ENCODE assay signal across 10 mouse cellular contexts in genomic region chr1:74239162-74239561, GRCm38 (mm10). TPM values are rescaled to one million over a fixed set of nuclear protein-coding genes. Genes with fewer than 3 reads are reported as not detected.
DNase-seq lines count a peak whose midpoint lies in the region; ATAC-seq and TF ChIP-seq lines count a peak whose summit lies in the region.
"Had no signal": no experiment of that assay in that cellular context is flagged by ENCODE, and none has a peak within 500 bp of the region (broad histone marks: within the 10 kb centered on the region; RNA-seq: fewer than 3 reads in every experiment).

No protein-coding gene starts in this region.

- no peaks in the 10 kb centered on the region for H3K27me3 ChIP-seq in erythroblast, embryonic 14.5 days (ENCODE audit: control insufficient read depth)
- H3K27me3 ChIP-seq in midbrain, embryonic 10.5 days (ENCODE audit: low read depth, poor library complexity, severe bottlenecking), result no peaks in the 10 kb centered on the region
- no peaks in the 10 kb centered on the region for H3K27me3 ChIP-seq in midbrain, embryonic 11.5 days (ENCODE audit: control insufficient read depth, insufficient read depth, low read length)
- H3K27me3 ChIP-seq in limb, embryonic 14.5 days (ENCODE audit: control insufficient read depth, insufficient read depth, low read length), result no peaks in the 10 kb centered on the region
- no peaks in the 10 kb centered on the region for H3K27me3 ChIP-seq in stomach, embryonic 15.5 days (replicated peaks)

- TF ChIP-seq POLR2A in limb, embryonic 14.5 days (IDR thresholded peaks at IDR 0.05; ENCODE audit: borderline replicate concordance, extremely low read depth, insufficient read depth, insufficient read length), result no peak

- H3K27ac ChIP-seq in midbrain, embryonic 10.5 days (replicated peaks), result no peak overlapping the region
- no peak overlapping the region for H3K27ac ChIP-seq in midbrain, embryonic 11.5 days (ENCODE audit: low read depth, low read length)
- 0 out of 2 replicates have a peak overlapping the region, but pooled peaks have one; percentile 19 for H3K27ac ChIP-seq in limb, embryonic 14.5 days (replicated peaks; ENCODE audit: low read depth, low read length)
- peak overlapping the region; percentile 77; the same call in 1 of the 2 replicates for H3K27ac ChIP-seq in stomach, embryonic 15.5 days

- DNase-seq in midbrain, embryonic 10.5 days (ENCODE audit: low spot score), result no peak
- no peak for DNase-seq in midbrain, embryonic 11.5 days (ENCODE audit: low spot score, missing footprints)
- no peak for DNase-seq in limb, embryonic 14.5 days (ENCODE audit: low spot score)
- no peak for DNase-seq in testis, postnatal 10 days (ENCODE audit: low spot score)
- no peak for DNase-seq in right cerebral cortex, adult 2 months (ENCODE audit: low spot score in 2 of 2)

- 79% methylated on average over 7 of the region's 7 CpGs for WGBS in midbrain, embryonic 10.5 days
- 71% methylated on average over 7 of the region's 7 CpGs for WGBS in midbrain, embryonic 11.5 days
- WGBS in limb, embryonic 14.5 days, result 61% methylated on average over 7 of the region's 7 CpGs
- 34% methylated on average over 7 of the region's 7 CpGs for WGBS in stomach, embryonic 15.5 days

- peaks cover 22% of the 10 kb centered on the region for H3K36me3 ChIP-seq in erythroblast, embryonic 14.5 days (ENCODE audit: control insufficient read depth)
- H3K36me3 ChIP-seq in midbrain, embryonic 10.5 days, result peaks cover 15% of the 10 kb centered on the region; the same call in 1 of the 2 replicates
- no peaks in the 10 kb centered on the region for H3K36me3 ChIP-seq in midbrain, embryonic 11.5 days (ENCODE audit: control insufficient read depth, insufficient read depth, low read length)
- H3K36me3 ChIP-seq in limb, embryonic 14.5 days (ENCODE audit: control insufficient read depth, insufficient read depth, low read length), result peaks cover 4% of the 10 kb centered on the region; the same call in 1 of the 2 replicates
- H3K36me3 ChIP-seq in stomach, embryonic 15.5 days, result no peaks in the 10 kb centered on the region

- H3K4me2 ChIP-seq in midbrain, embryonic 11.5 days, result no peak overlapping the region
- peak overlapping the region; percentile 21; the same call in 1 of the 2 replicates for H3K4me2 ChIP-seq in limb, embryonic 14.5 days (replicated peaks; ENCODE audit: low read depth, low read length, severe bottlenecking)
- H3K4me2 ChIP-seq in stomach, embryonic 15.5 days, result peak overlapping the region; percentile 78

- H3K4me3 ChIP-seq in erythroblast, embryonic 14.5 days (replicated peaks), result peak overlapping the region; percentile 99
- peak overlapping the region; percentile 14; the same call in 1 of the 2 replicates for H3K4me3 ChIP-seq in midbrain, embryonic 10.5 days
- H3K4me3 ChIP-seq in midbrain, embryonic 11.5 days (ENCODE audit: low read depth, low read length), result no peak overlapping the region
- no peak overlapping the region for H3K4me3 ChIP-seq in limb, embryonic 14.5 days (replicated peaks; ENCODE audit: low read length)
- peak overlapping the region; percentile 1 for H3K4me3 ChIP-seq in stomach, embryonic 15.5 days (replicated peaks)

- no peak overlapping the region for H3K9ac ChIP-seq in midbrain, embryonic 11.5 days (ENCODE audit: low read length)
- H3K9ac ChIP-seq in limb, embryonic 14.5 days (ENCODE audit: low read depth, low read length, severe bottlenecking), result no peak overlapping the region
- no peak overlapping the region for H3K9ac ChIP-seq in stomach, embryonic 15.5 days

- peaks cover 56% of the 10 kb centered on the region for H3K4me1 ChIP-seq in erythroblast, embryonic 14.5 days (ENCODE audit: control insufficient read depth)
- H3K4me1 ChIP-seq in midbrain, embryonic 10.5 days, result peaks cover 29% of the 10 kb centered on the region
- H3K4me1 ChIP-seq in midbrain, embryonic 11.5 days (ENCODE audit: control insufficient read depth, insufficient read depth, low read length), result peaks cover 23% of the 10 kb centered on the region
- peaks cover 20% of the 10 kb centered on the region for H3K4me1 ChIP-seq in limb, embryonic 14.5 days (ENCODE audit: control insufficient read depth, insufficient read depth, low read length)
- peaks cover 32% of the 10 kb centered on the region for H3K4me1 ChIP-seq in stomach, embryonic 15.5 days

- H3K9me3 ChIP-seq in erythroblast, embryonic 14.5 days (ENCODE audit: control insufficient read depth, low read length), result no peaks in the 10 kb centered on the region
- H3K9me3 ChIP-seq in midbrain, embryonic 10.5 days (replicated peaks), result no peaks in the 10 kb centered on the region
- H3K9me3 ChIP-seq in midbrain, embryonic 11.5 days (ENCODE audit: control insufficient read depth, low read length), result no peaks in the 10 kb centered on the region
- H3K9me3 ChIP-seq in limb, embryonic 14.5 days (ENCODE audit: control insufficient read depth, low read length), result no peaks in the 10 kb centered on the region
- no peaks in the 10 kb centered on the region for H3K9me3 ChIP-seq in stomach, embryonic 15.5 days

- no peak for ATAC-seq in erythroblast, adult 5-6 weeks (replicated peaks; ENCODE audit: low FRiP score, poor library complexity, severe bottlenecking)
- no peak for ATAC-seq in midbrain, embryonic 11.5 days (ENCODE audit: low FRiP score)
- no peak for ATAC-seq in limb, embryonic 14.5 days (ENCODE audit: low FRiP score, low read depth)
- ATAC-seq in stomach, embryonic 15.5 days (ENCODE audit: insufficient read depth, low FRiP score, low read depth), result no peak

RNA-seq across cellular contexts. Expression of gene Arpc2, which starts 3.3 kb away (rescaled TPM):
- 6.5 and 7.8 TPM in 2 replicates for polyA plus RNA-seq in erythroblast, embryonic 14.5 days (2012)
- total RNA-seq in erythroblast, adult 5-6 weeks (2015; ENCODE audit: low replicate concordance), result 283 and 297 TPM in 2 replicates
- 147 and 152 TPM in 2 replicates for total RNA-seq in erythroblast, adult 5-6 weeks (2017; ENCODE audit: low replicate concordance)
- polyA plus RNA-seq in midbrain, embryonic 10.5 days (2016; fragmentation: Nextera tagmentation; extraction: Ambion mirVana), result 353 and 368 TPM in 2 replicates
- polyA plus RNA-seq in midbrain, embryonic 11.5 days (2014; fragmentation: Nextera tagmentation; extraction: Ambion mirVana), result 316 and 328 TPM in 2 replicates
- 193 and 230 TPM in 2 replicates for polyA plus RNA-seq in limb, embryonic 14.5 days (2012; rRNA removed)
- polyA plus RNA-seq in limb, embryonic 14.5 days (2014; fragmentation: Nextera tagmentation; extraction: Ambion mirVana), result 344 and 345 TPM in 2 replicates
- polyA plus RNA-seq in stomach, embryonic 15.5 days (2015; fragmentation: Nextera tagmentation; extraction: Ambion mirVana), result 493 and 505 TPM in 2 replicates

RNA-seq across cellular contexts. Expression of gene Gpbar1, which starts 39.2 kb away (rescaled TPM):
- not detected in 2 replicates for polyA plus RNA-seq in erythroblast, embryonic 14.5 days (2012)
- total RNA-seq in erythroblast, adult 5-6 weeks (2015; ENCODE audit: low replicate concordance), result not detected in 2 replicates
- total RNA-seq in erythroblast, adult 5-6 weeks (2017; ENCODE audit: low replicate concordance), result not detected in 2 replicates
- 0.25 TPM in 2 replicates for polyA plus RNA-seq in midbrain, embryonic 10.5 days (2016; fragmentation: Nextera tagmentation; extraction: Ambion mirVana)
- polyA plus RNA-seq in midbrain, embryonic 11.5 days (2014; fragmentation: Nextera tagmentation; extraction: Ambion mirVana), result 0.15 TPM in 1 of 2 replicates, not detected in the other
- polyA plus RNA-seq in limb, embryonic 14.5 days (2012; rRNA removed), result not detected in 2 replicates
- polyA plus RNA-seq in limb, embryonic 14.5 days (2014; fragmentation: Nextera tagmentation; extraction: Ambion mirVana), result 0.25 and 0.34 TPM in 2 replicates
- 1.1 and 1.3 TPM in 2 replicates for polyA plus RNA-seq in stomach, embryonic 15.5 days (2015; fragmentation: Nextera tagmentation; extraction: Ambion mirVana)

RNA-seq across cellular contexts. Expression of gene Cxcr1, which starts 44.7 kb away (rescaled TPM):
- not detected in 2 replicates for polyA plus RNA-seq in erythroblast, embryonic 14.5 days (2012)
- total RNA-seq in erythroblast, adult 5-6 weeks (2015; ENCODE audit: low replicate concordance), result not detected in 2 replicates
- total RNA-seq in erythroblast, adult 5-6 weeks (2017; ENCODE audit: low replicate concordance), result not detected in 2 replicates
- polyA plus RNA-seq in midbrain, embryonic 10.5 days (2016; fragmentation: Nextera tagmentation; extraction: Ambion mirVana), result not detected in 2 replicates
- not detected in 2 replicates for polyA plus RNA-seq in midbrain, embryonic 11.5 days (2014; fragmentation: Nextera tagmentation; extraction: Ambion mirVana)
- not detected in 2 replicates for polyA plus RNA-seq in limb, embryonic 14.5 days (2012; rRNA removed)
- polyA plus RNA-seq in limb, embryonic 14.5 days (2014; fragmentation: Nextera tagmentation; extraction: Ambion mirVana), result not detected in 2 replicates
- polyA plus RNA-seq in stomach, embryonic 15.5 days (2015; fragmentation: Nextera tagmentation; extraction: Ambion mirVana), result not detected in 2 replicates
- polyA plus RNA-seq: embryonic facial prominence, embryonic 11.5 days; neural tube, embryonic 11.5 days had no signal

RNA-seq across cellular contexts. Expression of gene Aamp, which starts 45.4 kb away (rescaled TPM):
- 12.2 and 15.5 TPM in 2 replicates for polyA plus RNA-seq in erythroblast, embryonic 14.5 days (2012)
- 4.6 and 10.4 TPM in 2 replicates for total RNA-seq in erythroblast, adult 5-6 weeks (2015; ENCODE audit: low replicate concordance)
- 15.3 and 27.6 TPM in 2 replicates for total RNA-seq in erythroblast, adult 5-6 weeks (2017; ENCODE audit: low replicate concordance)
- 241 and 246 TPM in 2 replicates for polyA plus RNA-seq in midbrain, embryonic 10.5 days (2016; fragmentation: Nextera tagmentation; extraction: Ambion mirVana)
- 175 and 186 TPM in 2 replicates for polyA plus RNA-seq in midbrain, embryonic 11.5 days (2014; fragmentation: Nextera tagmentation; extraction: Ambion mirVana)
- polyA plus RNA-seq in limb, embryonic 14.5 days (2012; rRNA removed), result 174 and 181 TPM in 2 replicates
- polyA plus RNA-seq in limb, embryonic 14.5 days (2014; fragmentation: Nextera tagmentation; extraction: Ambion mirVana), result 228 and 238 TPM in 2 replicates
- 229 and 235 TPM in 2 replicates for polyA plus RNA-seq in stomach, embryonic 15.5 days (2015; fragmentation: Nextera tagmentation; extraction: Ambion mirVana)

RNA-seq across cellular contexts. Expression of gene Pnkd, which starts 45.6 kb away (rescaled TPM):
- 10.0 and 10.9 TPM in 2 replicates for polyA plus RNA-seq in erythroblast, embryonic 14.5 days (2012)
- total RNA-seq in erythroblast, adult 5-6 weeks (2015; ENCODE audit: low replicate concordance), result 7.1 and 17.7 TPM in 2 replicates
- total RNA-seq in erythroblast, adult 5-6 weeks (2017; ENCODE audit: low replicate concordance), result 2.4 TPM in 1 of 2 replicates, not detected in the other
- 99.5 and 107 TPM in 2 replicates for polyA plus RNA-seq in midbrain, embryonic 10.5 days (2016; fragmentation: Nextera tagmentation; extraction: Ambion mirVana)
- polyA plus RNA-seq in midbrain, embryonic 11.5 days (2014; fragmentation: Nextera tagmentation; extraction: Ambion mirVana), result 83.9 and 84.6 TPM in 2 replicates
- polyA plus RNA-seq in limb, embryonic 14.5 days (2012; rRNA removed), result 63.9 and 70.7 TPM in 2 replicates
- 124 and 129 TPM in 2 replicates for polyA plus RNA-seq in limb, embryonic 14.5 days (2014; fragmentation: Nextera tagmentation; extraction: Ambion mirVana)
- 117 and 124 TPM in 2 replicates for polyA plus RNA-seq in stomach, embryonic 15.5 days (2015; fragmentation: Nextera tagmentation; extraction: Ambion mirVana)

Comparison
In these comparisons a context has a peak if more than half of its experiments do, and no peak if none do; other contexts are left out.
1. H3K4me3 ChIP-seq: peak in erythroblast, embryonic 14.5 days (single experiment), midbrain, embryonic 10.5 days (single experiment) and stomach, embryonic 15.5 days (single experiment); none in midbrain, embryonic 11.5 days (single experiment) and limb, embryonic 14.5 days (single experiment).
2. H3K27ac ChIP-seq: peak in limb, embryonic 14.5 days (single experiment) and stomach, embryonic 15.5 days (single experiment); none in midbrain, embryonic 10.5 days (single experiment) and midbrain, embryonic 11.5 days (single experiment).
3. RNA of gene Arpc2, which starts 3.3 kb away (polyA plus RNA-seq): 493 to 505 TPM in stomach, embryonic 15.5 days, 353 to 368 TPM in midbrain, embryonic 10.5 days, 193 to 345 TPM in limb, embryonic 14.5 days and 316 to 328 TPM in midbrain, embryonic 11.5 days; 6.5 to 7.8 TPM in erythroblast, embryonic 14.5 days; every median in the first group is over 10 times any median in the second.